Mouse (Mus musculus) MEL (cell line): ENCODE data around the gene Phyh.

Experiments
- CHD2 ChIP-seq: IDR thresholded peaks from 2 replicates; pipeline ENCODE4 v1.6.1; 2011; ENCODE audit warnings: low read length, improper control_type of control experiment
- CTCF ChIP-seq, 3 experiments: IDR thresholded peaks in 2 of 3; conservative IDR thresholded peaks in 1 of 3; 2 replicates each; pipeline ENCODE4 v1.5.1; 2011 to 2012; ENCODE audit warnings: low read length in 3 of 3, low read depth in 2 of 3, mild to moderate bottlenecking in 2 of 3, improper control_type of control experiment in 1 of 3, inconsistent platforms in 1 of 3, mixed read lengths in 1 of 3, moderate library complexity in 1 of 3; ENCODE audit not compliant: control insufficient read depth in 1 of 3, insufficient read depth in 1 of 3, poor library complexity in 1 of 3, severe bottlenecking in 1 of 3
- POLR2A ChIP-seq, 2 experiments: IDR thresholded peaks; 2 replicates each; pipeline ENCODE4 v1.6.1; 2011 to 2012; ENCODE audit warnings: low read length in 2 of 2, mild to moderate bottlenecking in 2 of 2, control low read depth in 1 of 2, improper control_type of control experiment in 1 of 2, low read depth in 1 of 2, moderate library complexity in 1 of 2; ENCODE audit not compliant: control insufficient read depth in 1 of 2, insufficient read depth in 1 of 2, poor library complexity in 1 of 2
- ZNF384 ChIP-seq: IDR thresholded peaks from 2 replicates; pipeline ENCODE4 v1.6.1; 2012; ENCODE audit warnings: low read depth, mild to moderate bottlenecking, inconsistent platforms, low read length, improper control_type of control experiment

- TF ChIP-seq POLR2A (IDR thresholded peaks at IDR 0.05; ENCODE audit: control insufficient read depth in 1 of 2, insufficient read depth in 1 of 2, low read depth in 1 of 2, low read length in 2 of 2, poor library complexity in 1 of 2) (no peak), ZNF384 (no peak), CHD2 (no peak), CTCF (IDR thresholded peaks at IDR 0.05 in 2 of 3, conservative IDR thresholded peaks at IDR 0.05 in 1 of 3; ENCODE audit: control insufficient read depth in 1 of 3, insufficient read depth in 1 of 3, low read depth in 2 of 3, low read length in 3 of 3, poor library complexity in 1 of 3, severe bottlenecking in 1 of 3) (no peak)
These were observed at the start of gene Phyh for GRCm38 (mm10) chr2:4918860-4919739.
